Mouse (Mus musculus) heart, postnatal 0 days (tissue): ENCODE results near the gene Sat2. TPM values are rescaled to one million over a fixed set of nuclear protein-coding genes. Genes with fewer than 3 reads are reported as not detected.
"Not testable (repeated sequence)": the region's sequence is repeated elsewhere in the genome, so short reads cannot be mapped to it uniquely, and the experiment has no call there.

Experiments
- ATAC-seq: fragments of 200-750 bp; cut with Nextera tagmentation; 2 replicates; pipeline ENCODE4 v1.8.0; 2017; ENCODE audit warnings: low read depth, moderate number of reproducible peaks, moderate library complexity; ENCODE audit not compliant: insufficient read depth
- DNase-seq: peaks from one replicate; pipeline ENCODE4 v3.0.0-alpha.2; 2016; ENCODE audit warnings: low spot score
- H3K27ac ChIP-seq: fragments of 300-500 bp; sonication (generic); 2 replicates; pipeline ENCODE4 v1.5.1; 2014; ENCODE audit warnings: low read depth, mild to moderate bottlenecking
- H3K27me3 ChIP-seq: fragments of 300-500 bp; sonication (generic); 2 replicates; pipeline ENCODE4 v1.6.1; 2014; ENCODE audit warnings: low read length, mixed read lengths; ENCODE audit not compliant: control insufficient read depth, insufficient read depth
- H3K36me3 ChIP-seq: fragments of 300-500 bp; sonication (generic); replicated peaks from 2 replicates; pipeline ENCODE4 v1.6.1; 2014; ENCODE audit warnings: low read length, mixed read lengths; ENCODE audit not compliant: control insufficient read depth, insufficient read depth
- H3K4me1 ChIP-seq: fragments of 300-500 bp; sonication (generic); 2 replicates; pipeline ENCODE4 v1.6.1; 2014; ENCODE audit warnings: antibody characterized with exemption; ENCODE audit not compliant: control insufficient read depth, insufficient read depth
- H3K4me2 ChIP-seq: fragments of 300-500 bp; sonication (generic); 2 replicates; pipeline ENCODE4 v1.6.1; 2014; ENCODE audit warnings: low read depth, mild to moderate bottlenecking, low read length, moderate library complexity
- H3K4me3 ChIP-seq: fragments of 300-500 bp; sonication (generic); 2 replicates; pipeline ENCODE4 v1.5.1; 2014; ENCODE audit warnings: low read depth, low read length
- H3K9ac ChIP-seq: fragments of 300-500 bp; sonication (generic); replicated peaks from 2 replicates; pipeline ENCODE4 v1.6.1; 2014; ENCODE audit warnings: low read depth, low read length, mixed read lengths
- H3K9me3 ChIP-seq: fragments of 300-500 bp; sonication (generic); replicated peaks from 2 replicates; pipeline ENCODE4 v1.6.1; 2016; ENCODE audit warnings: low read length; ENCODE audit not compliant: control insufficient read depth
- CTCF ChIP-seq: IDR thresholded peaks from 2 replicates; pipeline ENCODE4 v1.5.1; 2016; ENCODE audit warnings: antibody characterized with exemption, control low read depth, low read depth
- EP300 ChIP-seq: IDR thresholded peaks from 2 replicates; pipeline ENCODE4 v1.6.1; 2016; ENCODE audit warnings: antibody characterized with exemption, low read depth
- WGBS: fragments of 180-500 bp; shearing (Covaris S2); extraction: QIAGEN DNeasy Blood & Tissue Kit; methylation state at CpG from one replicate; pipeline ENCODE4 v1.1.7; 2014; 5-methylcytosine and 5-hydroxymethylcytosine counted together
- polyA plus RNA-seq: library from polyadenylated mRNA; unstranded; fragments of >200 nt; fragmentation: Nextera tagmentation; extraction: Ambion mirVana; gene quantifications from 2 replicates; pipeline ENCODE4 v1.2.1, GENCODE M21; 2015
- total RNA-seq: library from RNA; depleted of rRNA; stranded (reverse); fragments of >200 nt; gene quantifications from 2 replicates; pipeline ENCODE4 v1.2.3, GENCODE M21; 2014; ENCODE audit warnings: low replicate concordance

Sat2 gene
- total and polyA plus RNA-seq, 2 experiments from 2014 or later, result 7.3 to 18.8 TPM

GRCm38 (mm10) chr11:69606491-69606795 is 15.4 kb upstream of the Sat2 start:
- TF ChIP-seq EP300 (no peak), CTCF (no peak)
- H3K4me1 ChIP-seq, result peaks cover 39% of the 10 kb centered on the region

GRCm38 (mm10) chr11:69606832-69607231 is 15.0 kb upstream of the Sat2 start:
- Histone ChIP-seq H3K27ac (no peak overlapping the region), H3K36me3 (no peaks in the 10 kb centered on the region), H3K4me3 (no peak overlapping the region), H3K4me1 (peaks cover 35% of the 10 kb centered on the region), H3K4me2 (no peak overlapping the region), H3K9ac (no peak overlapping the region), H3K9me3 (no peaks in the 10 kb centered on the region), H3K27me3 (no peaks in the 10 kb centered on the region)
- DNase-seq (no peak), ATAC-seq (no peak)
- TF ChIP-seq CTCF (no peak), EP300 (no peak)
- 75% methylated on average over 2 of the region's 2 CpGs for WGBS

More at GRCm38 (mm10) chr11:69606491-69606795, 15.4 kb upstream of the Sat2 start:
- WGBS, result 78% methylated on average over 2 of the region's 2 CpGs
- H3K9ac ChIP-seq, result no peak overlapping the region
- H3K4me2 ChIP-seq, result peak overlapping the region; percentile 97
- H3K27me3 ChIP-seq, result no peaks in the 10 kb centered on the region
- peak overlapping the region; percentile 66 for H3K4me3 ChIP-seq
- H3K27ac ChIP-seq, result no peak overlapping the region
- ATAC-seq, result no peak
- H3K36me3 ChIP-seq, result no peaks in the 10 kb centered on the region
- DNase-seq, result no peak
- H3K9me3 ChIP-seq, result no peaks in the 10 kb centered on the region

GRCm38 (mm10) chr11:69608525-69608924 is 13.3 kb upstream of the Sat2 start:
- no peak overlapping the region for H3K4me3 ChIP-seq
- H3K9ac ChIP-seq, result no peak overlapping the region
- no peaks in the 10 kb centered on the region for H3K36me3 ChIP-seq
- DNase-seq (no peak), ATAC-seq (no peak)
- 87% methylated on average over 3 of the region's 3 CpGs for WGBS
- TF ChIP-seq EP300, result no peak
- TF ChIP-seq CTCF, result no peak
- no peak overlapping the region for H3K27ac ChIP-seq
- peaks cover 25% of the 10 kb centered on the region for H3K4me1 ChIP-seq
- H3K4me2 ChIP-seq, result no peak overlapping the region
- no peaks in the 10 kb centered on the region for H3K9me3 ChIP-seq
- H3K27me3 ChIP-seq, result no peaks in the 10 kb centered on the region

- 59% methylated on average over 7 of the region's 7 CpGs for WGBS
- no peak for ATAC-seq
- no peak overlapping the region for H3K9ac ChIP-seq
Observed at GRCm38 (mm10) chr11:69609416-69609815, 12.4 kb upstream of the Sat2 start.

GRCm38 (mm10) chr11:69610899-69611298 is 10.9 kb upstream of the Sat2 start:
- DNase-seq, result no peak
- H3K4me3 ChIP-seq, result no peak overlapping the region
- TF ChIP-seq EP300 (no peak), CTCF (no peak)
- no peak for ATAC-seq
- H3K27ac ChIP-seq, result no peak overlapping the region
- H3K4me2 ChIP-seq, result no peak overlapping the region
- no peaks in the 10 kb centered on the region for H3K36me3 ChIP-seq
- no peaks in the 10 kb centered on the region for H3K27me3 ChIP-seq
- no peak overlapping the region for H3K9ac ChIP-seq
- H3K9me3 ChIP-seq, result no peaks in the 10 kb centered on the region
- WGBS, result 43% methylated on average over 4 of the region's 4 CpGs
- peaks cover 10% of the 10 kb centered on the region for H3K4me1 ChIP-seq

More at GRCm38 (mm10) chr11:69609416-69609815, 12.4 kb upstream of the Sat2 start:
- no peaks in the 10 kb centered on the region for H3K27me3 ChIP-seq
- TF ChIP-seq CTCF (no peak), EP300 (no peak)
- H3K36me3 ChIP-seq, result no peaks in the 10 kb centered on the region
- H3K27ac ChIP-seq, result no peak overlapping the region
- no peak overlapping the region for H3K4me3 ChIP-seq
- no peak overlapping the region for H3K4me2 ChIP-seq
- H3K9me3 ChIP-seq, result no peaks in the 10 kb centered on the region
- DNase-seq, result no peak
- peaks cover 20% of the 10 kb centered on the region for H3K4me1 ChIP-seq

GRCm38 (mm10) chr11:69613553-69614256 is 8.1 kb upstream of the Sat2 start:
- no peaks in the 10 kb centered on the region for H3K36me3 ChIP-seq
- 0 out of 2 replicates have a peak overlapping the region, but pooled peaks have one; percentile 11 for H3K4me3 ChIP-seq
- ATAC-seq (peak; percentile 78), DNase-seq (peak; percentile 88)
- no peaks in the 10 kb centered on the region for H3K27me3 ChIP-seq
- peak overlapping the region; percentile 44 for H3K4me2 ChIP-seq
- peak overlapping the region; percentile 34; the same call in 1 of the 2 replicates for H3K9ac ChIP-seq
- peaks cover 5% of the 10 kb centered on the region; the same call in 1 of the 2 replicates for H3K4me1 ChIP-seq
- WGBS, result 15% methylated on average over 18 of the region's 19 CpGs
- no peak overlapping the region for H3K27ac ChIP-seq
- peak; percentile 92 for TF ChIP-seq CTCF
- TF ChIP-seq EP300, result no peak
- H3K9me3 ChIP-seq, result no peaks in the 10 kb centered on the region

- 0 out of 2 replicates have a peak overlapping the region, but pooled peaks have one; percentile 44 for H3K4me2 ChIP-seq
- H3K27me3 ChIP-seq, H3K36me3 ChIP-seq, ATAC-seq, H3K4me1 ChIP-seq, H3K27ac ChIP-seq, H3K9ac ChIP-seq, H3K4me3 ChIP-seq, DNase-seq, H3K9me3 ChIP-seq: not testable (repeated sequence)
- 36% methylated on average over 11 of the region's 11 CpGs for WGBS
Observed at GRCm38 (mm10) chr11:69614257-69614588, 7.6 kb upstream of the Sat2 start.
